Mouse (Mus musculus) testis, adult 2 months (tissue): ENCODE data around the gene Siae.

Experiments used
- CTCF ChIP-seq: fragments of 200-500 bp; IDR thresholded peaks from 2 replicates; pipeline ENCODE4 v1.5.1; 2012; ENCODE audit warnings: low read depth, mild to moderate bottlenecking, inconsistent platforms, low read length, moderate library complexity; ENCODE audit not compliant: control insufficient read depth, insufficient read depth, insufficient replicate concordance
- POLR2A ChIP-seq: fragments of 200-500 bp; IDR thresholded peaks from 2 replicates; pipeline ENCODE4 v1.6.1; 2012; ENCODE audit warnings: low read depth, mild to moderate bottlenecking, inconsistent platforms, low read length, moderate library complexity; ENCODE audit not compliant: control insufficient read depth

DNA sequence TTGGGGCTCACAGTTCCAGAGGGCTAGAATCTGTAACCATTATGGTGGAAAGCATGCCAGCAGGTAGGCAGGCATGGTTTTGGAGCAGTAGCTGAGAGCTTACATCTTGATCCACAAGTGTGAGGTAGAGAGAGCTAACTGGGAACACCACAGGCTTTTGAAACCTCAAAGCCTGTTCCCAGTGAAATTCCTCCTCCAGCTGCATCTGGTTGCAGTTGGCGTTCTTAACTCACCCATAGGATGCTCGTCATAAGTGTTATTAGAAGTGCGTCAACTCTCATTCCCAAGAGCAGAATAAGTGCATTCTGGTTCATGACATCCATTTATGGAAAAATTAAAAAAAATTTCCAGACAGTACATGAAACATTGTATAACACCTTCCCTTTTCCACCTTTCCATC, 38.2 kb downstream of the Siae start:
- no peak for TF ChIP-seq POLR2A
- TF ChIP-seq CTCF, result no peak
